Mouse (Mus musculus): ENCODE measurements around the gene Acsm3. TPM values are rescaled to one million over a fixed set of nuclear protein-coding genes. Genes with fewer than 3 reads are reported as not detected.
"Not testable (repeated sequence)": the region's sequence is repeated elsewhere in the genome, so short reads cannot be mapped to it uniquely, and the experiment has no call there.

Acsm3 gene
- 0.17 and 0.31 TPM in 2 replicates for polyA plus RNA-seq (2014; fragmentation: Nextera tagmentation; extraction: Ambion mirVana)

DNA sequence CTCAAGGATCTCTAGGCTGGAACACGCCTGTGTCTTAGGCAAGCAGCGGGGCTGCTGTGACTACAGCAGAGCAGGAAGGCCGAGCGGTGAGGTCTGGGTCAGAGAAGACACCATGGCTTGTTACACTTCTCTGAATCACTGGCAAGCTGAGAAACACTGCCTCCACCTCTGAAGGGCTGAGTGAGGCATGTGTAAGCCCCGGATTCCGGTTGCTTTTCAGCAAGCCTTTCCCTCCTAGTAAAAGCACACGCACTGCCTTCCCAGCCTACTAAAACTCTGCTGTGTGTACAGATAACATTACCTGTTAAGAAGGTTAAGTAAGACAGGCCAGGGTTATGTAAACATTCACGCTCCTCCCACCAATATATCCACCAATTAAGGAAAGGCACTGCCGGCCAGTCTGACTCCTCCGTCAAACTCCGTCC lies at the start of gene Acsm3:
Acsm3 (plus strand) TSS at position 397 of the 425 bp plus-strand sequence.
- no peak for DNase-seq

DNA sequence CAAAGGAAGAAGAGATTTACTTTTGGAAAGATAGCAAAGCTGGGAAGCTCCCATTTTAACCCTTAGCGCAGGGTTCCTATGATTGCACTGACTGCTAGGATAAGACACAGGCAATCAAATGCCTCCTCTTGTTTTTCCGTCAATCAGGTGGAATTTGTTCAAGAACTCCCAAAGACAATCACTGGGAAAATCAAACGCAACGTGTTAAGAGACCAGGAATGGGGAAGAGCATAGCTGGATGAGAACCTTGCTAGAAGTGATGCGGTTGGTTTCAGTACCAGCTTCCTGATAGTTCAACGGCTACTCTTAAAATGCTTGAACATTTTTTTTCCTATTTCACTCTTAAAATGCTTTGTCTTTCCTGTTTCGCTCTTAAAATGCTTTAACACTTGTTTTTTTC lies 46.6 kb upstream of the Acsm3 start:
- Histone ChIP-seq H3K9me3 (ENCODE audit: low read depth, low read length) (no peaks in the 10 kb centered on the region), H3K36me3 (ENCODE audit: insufficient read depth) (peaks cover 43% of the 10 kb centered on the region), H3K27me3 (ENCODE audit: insufficient read depth, low read length) (no peaks in the 10 kb centered on the region), H3K4me1 (ENCODE audit: insufficient read depth) (no peaks in the 10 kb centered on the region), H3K4me3 (ENCODE audit: low read depth, low read length) (no peak overlapping the region), H3K27ac (ENCODE audit: low read depth) (no peak overlapping the region), H3K9ac (no peak overlapping the region), H3K4me2 (no peak overlapping the region)
- ATAC-seq (ENCODE audit: insufficient read depth) = no peak
- DNase-seq = no peak
- WGBS = 86% methylated on average over 7 of the region's 7 CpGs
- TF ChIP-seq CTCF (IDR thresholded peaks at IDR 0.05; ENCODE audit: low read depth) = no peak

More for the DNA sequence above, at the start of gene Acsm3:
- H3K9me3 ChIP-seq (ENCODE audit: low read depth, low read length) = no peaks in the 10 kb centered on the region
- H3K36me3 ChIP-seq (ENCODE audit: insufficient read depth) = no peaks in the 10 kb centered on the region
- no peak within 1 kb of the TSS for H3K4me2 ChIP-seq
- no peaks in the 10 kb centered on the region for H3K27me3 ChIP-seq (ENCODE audit: insufficient read depth, low read length)
- 31% methylated on average over 11 of the region's 11 CpGs for WGBS
- no peak for TF ChIP-seq CTCF (IDR thresholded peaks at IDR 0.05; ENCODE audit: low read depth)
- H3K9ac ChIP-seq = no peak within 1 kb of the TSS
- H3K4me1 ChIP-seq (ENCODE audit: insufficient read depth) = no peaks in the 10 kb centered on the region
- no peak for ATAC-seq (ENCODE audit: insufficient read depth)
- no peak within 1 kb of the TSS for H3K27ac ChIP-seq (ENCODE audit: low read depth)
- no peak within 1 kb of the TSS for H3K4me3 ChIP-seq (ENCODE audit: low read depth, low read length)

DNA sequence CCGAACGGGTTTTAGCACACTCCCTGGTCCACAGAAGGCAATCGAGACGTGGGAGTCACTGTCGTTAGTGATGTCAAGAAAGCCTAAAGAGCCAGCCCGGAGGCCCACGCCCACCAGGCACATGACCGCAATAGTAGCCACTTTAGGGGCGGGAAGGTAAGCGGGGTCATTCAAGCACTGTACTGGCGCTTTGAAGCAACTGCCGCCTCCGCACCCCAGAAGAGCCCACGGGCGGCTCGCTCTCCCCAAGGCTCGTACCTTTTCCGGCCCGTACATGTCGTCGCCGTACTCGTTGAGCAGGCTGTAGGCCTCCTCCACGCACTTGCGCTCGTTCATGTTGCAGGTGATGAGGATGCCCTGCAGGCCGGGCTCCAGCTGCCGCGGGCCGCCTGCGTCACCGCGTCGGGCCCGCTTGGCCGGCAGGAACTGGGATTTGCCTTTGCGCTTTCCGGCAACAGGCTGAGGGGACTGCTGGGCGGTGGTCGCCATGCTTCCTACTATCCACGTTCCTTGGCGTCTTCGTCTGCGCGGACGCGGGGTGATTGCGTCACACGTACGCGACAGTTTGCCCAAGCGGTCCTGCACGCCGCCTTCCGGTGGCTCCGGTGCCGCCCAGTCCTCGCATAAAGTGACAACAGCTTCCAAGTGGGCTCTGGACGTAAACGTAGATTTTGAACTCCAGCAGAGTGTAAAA lies 40.3 kb upstream of the Acsm3 start, which contains the start of gene Thumpd1:
Thumpd1 (minus strand) TSS at position 546 of the 694 bp plus-strand sequence.
- H3K27me3 ChIP-seq (ENCODE audit: insufficient read depth, low read length) = no peaks in the 10 kb centered on the region
- H3K9me3 ChIP-seq (ENCODE audit: low read depth, low read length) = no peaks in the 10 kb centered on the region
- DNase-seq (peak; percentile 98), ATAC-seq (ENCODE audit: insufficient read depth) (peak; percentile 97)
- peaks cover 36% of the 10 kb centered on the region for H3K36me3 ChIP-seq (ENCODE audit: insufficient read depth)
- peak within 1 kb of the TSS; percentile 89 for H3K4me3 ChIP-seq (ENCODE audit: low read depth, low read length)
- peak within 1 kb of the TSS; percentile 73 for H3K27ac ChIP-seq (ENCODE audit: low read depth)
- peak within 1 kb of the TSS; percentile 66 for H3K4me2 ChIP-seq
- WGBS = under 1% methylated on average over 60 of the region's 60 CpGs
- H3K9ac ChIP-seq = peak within 1 kb of the TSS; percentile 87
- TF ChIP-seq CTCF (IDR thresholded peaks at IDR 0.05; ENCODE audit: low read depth) = peak; percentile 80
- no peaks in the 10 kb centered on the region for H3K4me1 ChIP-seq (ENCODE audit: insufficient read depth)

DNA sequence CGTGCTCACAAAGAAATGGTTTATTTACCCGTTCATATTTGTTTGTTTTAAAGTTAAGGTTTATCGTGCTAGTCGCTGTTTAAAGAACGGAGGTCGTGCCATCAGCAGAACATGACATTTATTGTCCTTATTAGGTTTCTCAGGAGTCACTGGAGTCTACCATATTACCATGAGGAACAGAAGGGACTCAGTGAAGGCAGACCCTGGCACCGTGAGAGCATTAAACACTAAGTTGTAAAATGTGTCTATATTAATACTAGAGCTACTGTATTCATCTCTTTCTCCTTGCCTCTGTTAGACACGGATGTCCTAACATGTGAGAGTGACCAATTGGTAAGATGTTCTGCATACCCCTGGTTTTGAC lies 39.8 kb upstream of the Acsm3 start:
- Histone ChIP-seq H3K4me3 (ENCODE audit: low read depth, low read length) (peak overlapping the region; percentile 89), H3K4me2 (peak overlapping the region; percentile 66), H3K36me3 (ENCODE audit: insufficient read depth) (peaks cover 31% of the 10 kb centered on the region), H3K9ac (peak overlapping the region; percentile 87), H3K27ac (ENCODE audit: low read depth) (peak overlapping the region; percentile 73), H3K9me3 (ENCODE audit: low read depth, low read length) (no peaks in the 10 kb centered on the region), H3K4me1 (ENCODE audit: insufficient read depth) (no peaks in the 10 kb centered on the region), H3K27me3 (ENCODE audit: insufficient read depth, low read length) (no peaks in the 10 kb centered on the region)
- DNase-seq = no peak
- ATAC-seq (ENCODE audit: insufficient read depth) = peak; percentile 55
- 14% methylated on average over 8 of the region's 8 CpGs for WGBS
- TF ChIP-seq CTCF (IDR thresholded peaks at IDR 0.05; ENCODE audit: low read depth) = no peak

DNA sequence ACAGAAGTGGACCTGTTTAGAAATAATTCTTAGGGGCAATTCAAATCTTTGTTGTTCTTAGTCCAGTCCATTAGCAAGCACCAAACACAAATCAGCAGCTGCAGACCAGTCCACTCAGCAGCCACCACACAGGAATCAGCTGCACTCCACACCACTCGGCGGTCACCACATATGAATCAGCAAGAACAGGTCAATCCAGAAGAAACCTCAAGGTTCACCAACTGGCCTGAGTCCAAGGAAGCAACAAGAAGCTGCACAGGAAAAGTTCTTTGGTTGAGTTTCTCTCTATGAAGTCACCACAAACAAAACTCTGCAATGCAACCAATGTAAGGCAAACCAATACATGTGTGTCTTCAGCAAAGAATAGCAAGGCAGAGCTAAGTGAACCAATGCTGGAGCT lies 33.1 kb upstream of the Acsm3 start:
- Histone ChIP-seq H3K36me3 (ENCODE audit: insufficient read depth) (no peaks in the 10 kb centered on the region), H3K4me1 (ENCODE audit: insufficient read depth) (no peaks in the 10 kb centered on the region), H3K4me2 (no peak overlapping the region), H3K4me3 (ENCODE audit: low read depth, low read length) (no peak overlapping the region), H3K9ac (no peak overlapping the region), H3K27ac (ENCODE audit: low read depth) (no peak overlapping the region), H3K27me3 (ENCODE audit: insufficient read depth, low read length) (no peaks in the 10 kb centered on the region), H3K9me3 (ENCODE audit: low read depth, low read length) (no peaks in the 10 kb centered on the region)
- TF ChIP-seq CTCF (IDR thresholded peaks at IDR 0.05; ENCODE audit: low read depth) = no peak
- WGBS = 91% methylated on average over 2 of the region's 2 CpGs
- ATAC-seq (ENCODE audit: insufficient read depth) (no peak), DNase-seq (no peak)

DNA sequence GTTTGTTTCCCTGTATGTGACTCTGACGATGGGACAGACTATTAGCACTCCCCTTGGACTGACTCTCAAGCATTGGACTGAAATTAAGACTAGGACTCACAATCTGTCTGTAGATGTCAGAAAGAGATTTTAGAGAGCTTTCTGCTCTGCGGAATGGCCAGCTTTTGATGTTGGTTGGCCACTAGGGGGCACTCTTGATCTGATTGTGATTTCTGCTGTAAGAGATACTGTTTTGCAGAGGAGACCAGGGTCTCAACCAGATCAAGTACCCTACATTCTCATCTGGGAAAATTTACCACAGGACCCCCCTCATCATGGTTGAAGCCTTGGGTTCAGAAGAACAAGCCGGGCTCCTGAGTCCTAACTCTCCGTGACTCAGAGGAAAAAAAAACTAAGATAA lies 29.5 kb upstream of the Acsm3 start:
- H3K27me3 ChIP-seq (ENCODE audit: insufficient read depth, low read length); ATAC-seq (ENCODE audit: insufficient read depth); H3K27ac ChIP-seq (ENCODE audit: low read depth); H3K4me2 ChIP-seq; H3K9ac ChIP-seq; H3K4me1 ChIP-seq (ENCODE audit: insufficient read depth); H3K36me3 ChIP-seq (ENCODE audit: insufficient read depth); H3K4me3 ChIP-seq (ENCODE audit: low read depth, low read length); H3K9me3 ChIP-seq (ENCODE audit: low read depth, low read length): not testable (repeated sequence)
- 79% methylated on average over 4 of the region's 4 CpGs for WGBS
- DNase-seq = peak; percentile 53
- TF ChIP-seq CTCF (IDR thresholded peaks at IDR 0.05; ENCODE audit: low read depth) = peak; percentile 44

DNA sequence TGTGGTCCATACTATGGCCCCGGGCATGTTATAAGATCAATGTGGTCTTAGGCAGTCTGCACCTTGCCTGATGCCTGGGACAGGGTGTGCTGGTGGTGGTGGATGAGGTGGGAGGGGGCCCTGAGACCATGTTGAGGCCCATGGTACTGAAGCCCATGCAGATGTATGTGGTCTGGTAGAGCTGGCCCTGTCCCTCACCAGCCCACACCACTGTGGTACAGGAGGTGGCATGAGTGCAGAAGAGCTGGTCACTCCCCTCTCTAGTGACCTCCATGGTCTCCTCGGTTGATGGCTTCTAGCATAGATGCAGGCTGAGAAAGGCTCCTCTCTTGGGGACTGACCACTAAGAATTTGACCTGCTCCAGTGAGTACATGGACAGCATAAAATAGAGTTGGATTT lies 21.8 kb upstream of the Acsm3 start:
- TF ChIP-seq CTCF (IDR thresholded peaks at IDR 0.05; ENCODE audit: low read depth) = no peak
- 72% methylated on average over 2 of the region's 2 CpGs for WGBS
- Histone ChIP-seq H3K36me3 (ENCODE audit: insufficient read depth) (no peaks in the 10 kb centered on the region), H3K9ac (no peak overlapping the region), H3K27me3 (ENCODE audit: insufficient read depth, low read length) (no peaks in the 10 kb centered on the region), H3K9me3 (ENCODE audit: low read depth, low read length) (no peaks in the 10 kb centered on the region), H3K4me2 (no peak overlapping the region), H3K4me1 (ENCODE audit: insufficient read depth) (no peaks in the 10 kb centered on the region), H3K4me3 (ENCODE audit: low read depth, low read length) (no peak overlapping the region), H3K27ac (ENCODE audit: low read depth) (no peak overlapping the region)
- ATAC-seq (ENCODE audit: insufficient read depth) = no peak
- no peak for DNase-seq

DNA sequence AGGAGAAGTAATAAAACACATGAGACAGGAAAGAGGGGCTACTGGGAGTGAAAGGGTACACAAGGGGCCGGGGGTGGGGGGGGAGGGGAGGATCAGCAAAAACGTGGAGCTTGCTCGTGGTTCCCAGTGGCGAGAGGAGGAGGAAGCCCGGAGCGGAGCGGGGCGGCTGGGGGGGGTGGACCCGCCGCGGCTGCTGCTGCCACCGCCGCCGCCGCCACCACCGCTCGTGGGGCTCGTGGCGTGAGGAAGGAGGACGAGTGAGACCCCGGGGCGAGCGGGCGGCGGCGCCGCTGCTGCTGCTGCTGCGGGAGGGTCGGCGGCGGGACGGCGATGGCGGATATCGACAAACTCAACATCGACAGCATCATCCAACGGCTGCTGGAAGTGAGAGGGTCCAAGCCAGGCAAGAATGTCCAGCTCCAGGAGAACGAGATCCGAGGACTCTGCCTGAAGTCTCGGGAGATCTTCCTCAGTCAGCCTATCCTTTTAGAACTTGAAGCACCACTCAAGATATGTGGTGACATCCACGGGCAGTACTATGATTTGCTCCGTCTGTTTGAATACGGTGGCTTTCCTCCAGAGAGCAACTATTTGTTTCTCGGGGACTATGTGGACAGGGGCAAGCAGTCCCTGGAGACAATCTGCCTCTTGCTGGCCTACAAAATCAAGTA lies 20.8 kb upstream of the Acsm3 start:
- 5% methylated on average over 25 of the region's 44 CpGs for WGBS

More for the DNA sequence above, 20.8 kb upstream of the Acsm3 start:
- not testable (repeated sequence) for H3K4me1 ChIP-seq (ENCODE audit: insufficient read depth); H3K27me3 ChIP-seq (ENCODE audit: insufficient read depth, low read length); H3K36me3 ChIP-seq (ENCODE audit: insufficient read depth); DNase-seq; H3K9me3 ChIP-seq (ENCODE audit: low read depth, low read length); H3K27ac ChIP-seq (ENCODE audit: low read depth)
- ATAC-seq (ENCODE audit: insufficient read depth) = peak; percentile 87
- Histone ChIP-seq H3K4me2 (peak overlapping the region; percentile 54), H3K9ac (peak overlapping the region; percentile 29; the same call in 1 of the 2 replicates), H3K4me3 (ENCODE audit: low read depth, low read length) (peak overlapping the region; percentile 31)
